Mouse (Mus musculus) frontal cortex, postnatal 36 days (tissue): ENCODE measurements around the gene Mtif3.
"Not testable (repeated sequence)": the region's sequence is repeated elsewhere in the genome, so short reads cannot be mapped to it uniquely, and the experiment has no call there.

Source experiments
- DNase-seq, 2 experiments: peaks; one replicate each; pipeline ENCODE4 v3.0.0; 2022; ENCODE audit warnings: low spot score in 2 of 2

Gene Mtif3

DNA sequence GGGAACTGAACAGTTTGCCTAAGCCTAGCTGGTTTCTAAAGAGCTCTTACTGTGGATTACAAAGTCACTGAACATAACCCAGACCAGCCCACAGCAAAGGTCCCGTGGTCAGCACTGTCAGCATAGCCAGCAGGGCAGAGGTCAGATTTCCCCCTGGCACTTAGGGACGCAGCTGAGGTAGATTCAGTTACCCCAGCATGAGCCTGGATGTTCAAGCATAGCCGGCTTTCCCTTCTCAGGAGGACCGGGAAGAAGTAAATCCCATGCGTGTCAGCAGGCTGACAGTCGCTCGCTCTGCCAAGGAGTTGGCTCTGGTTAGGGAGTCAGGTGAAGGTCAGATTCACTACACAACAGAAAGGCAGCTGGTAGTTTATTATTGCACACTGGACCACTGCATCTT is 9.0 kb downstream of the Mtif3 start:
- DNase-seq = no peak

DNA sequence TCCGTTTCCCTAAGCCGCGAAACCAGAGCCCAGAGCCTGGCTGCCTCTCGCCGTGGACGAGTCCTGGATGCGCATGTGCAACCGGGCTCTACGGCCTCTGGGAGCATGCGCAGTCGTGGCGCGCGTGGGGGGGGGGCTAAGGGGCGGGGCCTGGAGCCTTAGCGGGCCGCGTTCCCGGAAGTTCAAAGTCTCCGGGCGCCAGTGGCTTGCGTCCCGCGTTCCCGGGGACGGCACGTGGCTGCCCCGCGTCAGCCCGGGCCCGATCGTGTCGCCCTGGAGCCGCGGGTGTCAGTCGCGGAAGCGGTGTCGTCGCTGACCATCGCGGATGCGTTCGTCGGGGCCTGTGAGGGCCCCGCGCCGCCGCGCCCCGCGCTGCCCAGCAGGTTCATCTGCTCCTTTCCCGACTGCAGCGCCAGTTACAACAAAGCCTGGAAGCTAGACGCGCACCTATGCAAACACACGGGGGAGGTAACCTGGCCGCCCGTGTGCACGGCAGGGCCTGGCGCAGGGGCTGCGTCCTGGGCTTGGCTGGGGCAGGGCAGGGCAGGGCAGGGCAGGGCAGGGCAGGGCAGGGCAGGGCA is 15.0 kb downstream of the Mtif3 start, which contains the start of gene Gtf3a:
Gene Gtf3a, plus strand, starts transcription at position 150 of the 581 bp plus-strand sequence.
- DNase-seq = peak; percentile 64 to 67

DNA sequence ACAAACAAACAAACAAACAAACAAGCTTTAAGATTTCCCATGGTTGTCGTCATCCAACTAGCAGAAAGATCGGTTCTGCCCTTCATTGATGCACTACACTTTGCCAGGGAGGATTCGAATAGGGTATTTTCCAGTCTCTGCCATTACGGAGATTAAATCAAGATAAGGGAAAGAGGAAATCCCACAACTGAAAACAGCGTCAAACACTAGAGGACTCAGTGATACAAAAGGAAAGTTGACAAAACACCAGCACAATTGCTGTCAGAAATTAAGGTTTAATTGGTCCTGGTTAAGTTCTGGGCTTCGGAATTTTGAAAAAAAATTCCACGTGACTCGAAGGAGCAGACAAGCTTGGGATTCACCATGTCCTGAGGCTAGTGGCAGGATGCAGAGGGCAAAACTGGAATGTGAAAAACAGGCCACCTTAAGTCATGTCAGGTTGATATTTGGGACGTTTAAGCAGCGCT is 15.5 kb downstream of the Mtif3 start:
- DNase-seq = no peak

DNA sequence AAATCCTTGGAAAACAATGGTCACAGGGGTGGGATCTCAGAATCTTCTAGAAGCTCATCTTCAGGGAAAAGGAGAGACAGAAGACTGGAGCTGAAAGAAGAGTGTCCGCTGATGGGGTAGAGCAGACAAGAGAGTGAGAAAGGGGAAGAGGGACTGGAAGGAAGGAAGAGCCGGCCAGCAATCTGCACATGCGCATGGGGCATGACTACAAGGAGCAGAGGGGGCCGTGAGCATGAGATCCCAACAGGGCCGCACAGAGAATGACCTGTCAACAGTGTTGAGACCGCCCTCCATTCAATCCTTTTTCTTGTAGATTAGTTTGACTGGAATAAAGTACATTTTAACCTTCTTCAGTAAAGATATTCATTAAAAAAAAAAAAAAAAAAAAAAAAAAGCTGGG is 16.1 kb downstream of the Mtif3 start:
- no peak for DNase-seq

DNA sequence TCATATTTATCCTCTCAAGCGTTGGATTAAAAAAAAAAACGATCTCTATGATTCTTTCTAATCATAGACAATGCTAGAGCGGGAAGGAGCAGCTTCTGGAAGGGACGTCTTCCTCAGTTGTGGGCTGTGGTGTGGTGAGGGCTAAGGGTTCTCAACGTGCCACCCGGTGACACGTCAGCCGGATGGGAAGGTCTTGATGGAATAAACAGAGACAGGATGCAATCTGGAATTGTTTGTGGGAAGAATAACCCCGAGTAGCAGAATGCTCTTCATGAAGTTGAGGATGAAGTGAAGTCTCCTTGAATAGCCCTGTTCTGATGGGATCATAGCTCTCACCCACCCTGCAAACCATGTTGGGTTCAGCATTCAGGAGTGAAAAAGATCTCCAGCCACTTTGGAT is 16.9 kb downstream of the Mtif3 start:
- no peak for DNase-seq

DNA sequence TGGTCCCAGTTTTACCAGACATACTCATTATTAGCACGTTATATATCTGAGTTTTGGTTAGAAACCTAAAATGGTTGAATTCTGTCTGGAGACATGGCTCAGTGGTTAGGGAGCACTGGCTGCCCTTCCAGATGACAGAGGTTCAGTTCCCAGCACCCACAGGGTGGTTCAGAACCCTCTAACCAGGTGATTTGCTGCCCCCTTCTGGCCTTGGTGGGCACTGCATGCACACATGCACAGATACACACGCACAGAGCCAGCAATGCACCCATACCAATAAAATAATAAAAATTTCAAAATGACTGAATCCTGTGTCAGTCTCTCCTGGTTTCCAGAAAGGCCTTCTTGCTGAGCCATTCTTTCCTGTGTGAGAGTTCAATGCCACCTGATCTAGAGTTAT is 19.0 kb downstream of the Mtif3 start:
- DNase-seq = no peak

DNA sequence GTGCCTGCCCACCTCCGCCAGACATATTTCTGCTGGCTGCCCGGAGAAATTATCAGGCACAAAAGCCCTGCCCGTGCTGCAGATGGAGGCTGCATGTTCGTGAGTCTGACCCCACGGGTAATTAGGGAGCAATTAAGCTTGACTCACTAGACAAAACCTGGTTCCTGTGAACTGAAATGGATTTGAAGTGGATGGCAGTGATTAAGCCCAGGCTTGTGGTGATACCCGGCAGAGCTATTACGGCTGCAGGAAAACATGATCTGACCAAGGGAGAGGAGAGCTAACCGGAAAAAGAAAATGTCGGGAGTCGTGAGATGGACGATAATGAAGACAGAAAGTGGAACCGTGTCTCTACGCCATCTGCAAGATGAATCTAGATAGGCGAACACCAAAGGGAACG is 20.6 kb downstream of the Mtif3 start:
- no peak for DNase-seq

DNA sequence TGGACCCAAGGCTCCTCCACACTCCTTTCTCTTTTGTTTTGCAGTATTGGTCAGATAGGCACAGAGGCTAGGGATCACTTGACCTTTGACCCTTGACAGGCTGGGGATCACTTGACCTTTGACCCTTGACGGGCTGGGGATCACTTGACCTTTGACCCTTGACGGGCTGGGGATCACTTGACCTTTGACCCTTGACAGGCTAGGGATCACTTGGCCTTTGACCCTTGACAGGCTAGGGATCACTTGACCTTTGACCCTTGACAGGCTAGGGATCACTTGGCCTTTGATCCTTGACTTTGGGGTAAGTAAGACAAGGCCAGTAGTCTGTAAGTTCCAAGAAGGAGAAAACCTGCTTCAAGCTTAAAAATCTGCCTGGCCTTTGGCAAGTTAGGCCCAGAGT is 21.7 kb downstream of the Mtif3 start:
- not testable (repeated sequence) for DNase-seq

DNA sequence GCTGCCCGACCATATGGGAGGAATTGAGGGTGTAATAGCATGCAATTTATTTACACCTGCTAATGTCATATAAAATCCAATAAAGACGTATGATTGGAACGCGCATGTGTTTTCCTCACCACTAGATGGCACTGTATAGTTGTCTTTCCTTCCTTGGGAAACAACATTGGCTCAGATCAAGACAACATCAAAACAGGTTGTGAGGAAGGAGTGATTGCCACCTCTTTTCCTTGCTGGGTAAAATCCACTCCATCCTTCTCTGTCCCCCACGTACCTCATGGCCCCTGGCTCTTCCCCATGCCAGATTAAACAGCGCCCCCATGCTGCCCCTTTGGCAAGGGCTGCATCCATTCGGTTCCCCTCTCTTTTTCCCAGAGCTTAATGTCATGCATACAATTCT is 23.4 kb downstream of the Mtif3 start:
- no peak for DNase-seq

DNA sequence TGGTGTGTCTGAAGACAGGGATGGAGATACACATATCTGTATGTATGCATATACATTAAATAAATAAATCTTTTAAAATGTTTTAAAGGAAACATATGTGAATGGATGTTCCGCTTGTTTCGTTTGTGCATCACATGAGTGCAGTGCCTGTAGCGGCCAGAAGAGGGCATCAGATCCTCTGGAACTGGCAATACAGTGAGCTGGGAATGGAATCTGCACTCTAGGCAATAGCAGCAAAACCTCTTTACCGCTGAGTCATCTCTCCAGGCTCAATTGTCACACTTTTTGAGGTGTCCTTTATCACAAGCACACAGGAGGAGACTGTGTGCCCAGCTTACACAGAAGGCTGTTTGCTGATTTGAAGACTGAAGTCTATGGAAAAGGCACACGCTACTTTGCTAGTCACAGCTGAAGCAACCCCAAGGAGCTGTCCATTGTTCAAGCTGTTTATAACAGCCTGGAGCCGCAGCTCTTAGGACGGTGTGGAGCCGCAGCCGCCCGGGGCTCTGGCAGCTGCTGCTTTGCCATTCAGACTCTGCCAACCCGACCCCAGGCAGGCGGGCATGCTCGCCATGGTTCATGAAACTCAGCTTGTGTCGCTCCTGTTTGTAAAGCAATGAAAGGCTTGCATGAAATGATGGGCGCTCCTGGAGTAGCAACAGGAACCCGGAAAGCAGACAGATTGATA is 24.3 kb downstream of the Mtif3 start:
- no peak for DNase-seq

DNA sequence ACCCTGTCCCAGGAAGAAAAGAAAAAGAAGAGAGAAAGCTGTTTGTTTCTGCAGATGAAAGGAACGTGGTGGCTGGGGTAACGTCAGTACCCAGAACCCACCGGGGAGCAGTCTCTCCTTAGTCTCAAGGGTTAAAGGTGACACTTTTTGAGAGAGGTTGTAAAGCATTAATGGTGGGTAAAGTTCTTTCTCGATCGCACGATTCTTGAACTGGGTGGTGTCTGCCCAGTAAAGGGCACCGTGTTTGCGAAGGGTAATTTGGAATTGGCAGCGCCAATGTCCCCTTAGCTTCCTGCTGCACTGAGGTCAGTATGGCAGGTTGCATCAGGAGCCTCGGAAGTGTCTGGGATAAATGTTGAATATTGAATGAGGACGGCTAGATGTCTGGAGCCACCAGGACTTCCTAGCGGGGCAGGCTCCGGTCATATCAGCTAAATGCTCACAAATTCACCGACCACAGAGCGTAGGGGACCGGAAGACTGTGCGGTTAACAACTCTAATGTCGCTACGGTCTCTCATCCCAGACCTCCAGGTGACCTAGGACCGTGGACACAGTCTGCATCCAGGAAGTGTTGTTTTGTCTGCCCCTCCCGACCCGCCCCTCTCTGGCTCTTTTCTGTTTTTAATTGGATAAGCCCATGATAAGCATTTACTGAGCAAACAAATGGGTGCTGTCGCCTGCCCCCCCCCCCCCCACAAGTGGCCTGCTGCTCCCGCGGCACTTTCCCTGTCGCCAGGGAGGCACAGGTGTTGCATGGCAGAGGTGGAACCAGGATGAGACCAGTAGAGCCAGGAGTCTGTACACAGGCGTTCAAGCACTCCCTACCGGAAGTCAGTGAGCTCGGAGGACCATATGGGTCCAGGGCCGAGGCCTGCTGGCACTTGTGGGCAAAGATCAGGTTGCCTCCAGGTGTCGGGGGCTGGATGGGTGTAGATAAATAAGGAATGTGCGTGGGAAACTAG is 25.8 kb downstream of the Mtif3 start:
- no peak for DNase-seq

DNA sequence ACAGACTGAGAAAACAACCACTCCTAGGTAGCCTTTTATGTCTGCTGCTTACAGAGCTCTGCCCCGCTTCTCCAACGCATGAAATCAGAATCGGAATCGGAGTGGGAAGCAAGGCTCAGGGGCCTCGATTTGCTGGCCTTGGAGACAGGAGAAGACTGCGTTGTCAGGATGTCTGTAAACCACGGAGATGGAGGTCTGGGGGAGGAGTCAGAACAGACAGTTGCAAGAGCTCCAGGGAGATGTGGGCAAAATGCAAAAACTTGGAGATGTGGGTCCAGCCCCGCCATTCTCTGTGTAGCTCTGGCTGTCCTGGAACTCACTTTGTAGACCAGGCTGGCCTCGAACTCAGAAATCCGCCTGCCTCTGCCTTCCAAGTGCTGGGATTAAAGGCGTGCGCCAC is 30.1 kb downstream of the Mtif3 start:
- no peak for DNase-seq

DNA sequence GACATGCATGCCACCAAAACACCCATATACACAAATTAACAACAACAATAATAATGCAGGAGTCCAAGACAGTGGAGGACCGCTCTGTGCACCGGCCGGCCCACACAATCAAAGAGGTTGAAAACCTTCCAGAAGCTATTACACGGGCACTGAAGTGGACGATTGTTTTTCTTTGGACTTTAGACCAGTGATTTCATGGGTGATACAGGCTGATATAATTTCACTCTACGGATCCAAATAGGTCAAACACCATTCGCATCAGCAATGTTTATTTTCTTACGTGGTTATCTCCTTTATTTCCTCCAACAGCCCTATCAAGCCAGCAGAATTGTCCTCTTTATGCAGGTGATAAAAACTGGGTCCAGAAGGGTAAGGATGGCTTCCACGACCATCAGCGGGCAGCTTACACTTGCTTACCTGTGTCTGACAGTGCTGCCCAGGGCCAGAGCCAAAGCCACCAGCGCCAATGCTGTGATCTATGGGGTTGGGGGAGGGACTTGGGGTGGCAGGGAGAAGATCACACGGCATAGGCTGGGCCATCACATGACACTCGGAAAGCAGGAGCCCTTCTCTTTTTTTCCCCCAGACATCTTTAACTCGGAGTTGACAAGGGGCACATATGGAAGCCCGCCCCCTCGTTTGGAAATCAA is 31.6 kb downstream of the Mtif3 start:
- DNase-seq = no peak

DNA sequence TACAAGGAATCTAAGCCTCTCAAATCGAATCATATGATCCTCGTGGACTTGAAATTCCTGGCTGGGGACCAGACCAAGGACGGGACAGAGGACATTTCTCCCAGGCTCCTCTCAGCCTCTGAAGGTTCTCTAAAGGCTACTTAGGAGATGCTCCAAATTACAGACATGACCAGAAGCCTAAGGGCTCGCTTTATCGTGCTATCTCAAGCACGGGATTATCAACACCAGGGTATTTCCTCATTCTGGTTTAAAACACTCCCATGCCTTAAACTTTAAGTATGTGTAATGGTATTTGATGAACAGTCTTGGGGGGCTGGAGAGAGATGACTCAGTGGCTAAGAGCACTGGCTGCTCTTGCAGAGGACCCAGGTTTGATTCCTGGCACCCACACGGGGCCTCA is 32.2 kb downstream of the Mtif3 start:
- no peak for DNase-seq

DNA sequence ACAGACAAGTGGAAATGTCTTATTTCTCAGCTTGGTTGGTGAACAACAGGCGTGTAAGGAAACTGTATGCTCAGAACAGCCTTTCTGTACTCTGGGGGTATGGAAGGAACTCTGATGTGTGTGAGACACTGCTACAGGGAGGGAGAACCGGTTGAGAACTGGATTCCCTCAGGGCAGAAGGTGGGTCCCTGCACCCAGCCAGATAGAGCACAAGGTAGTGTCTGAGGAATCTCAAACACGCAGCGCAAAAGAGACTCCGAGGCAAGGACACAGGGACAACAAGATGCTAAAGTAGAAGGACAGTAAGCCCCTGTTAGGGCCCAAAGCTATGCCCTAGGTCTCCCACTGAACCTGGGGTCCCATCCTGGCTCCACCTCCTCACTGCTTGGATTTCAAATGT is 36.9 kb downstream of the Mtif3 start:
- no peak for DNase-seq

DNA sequence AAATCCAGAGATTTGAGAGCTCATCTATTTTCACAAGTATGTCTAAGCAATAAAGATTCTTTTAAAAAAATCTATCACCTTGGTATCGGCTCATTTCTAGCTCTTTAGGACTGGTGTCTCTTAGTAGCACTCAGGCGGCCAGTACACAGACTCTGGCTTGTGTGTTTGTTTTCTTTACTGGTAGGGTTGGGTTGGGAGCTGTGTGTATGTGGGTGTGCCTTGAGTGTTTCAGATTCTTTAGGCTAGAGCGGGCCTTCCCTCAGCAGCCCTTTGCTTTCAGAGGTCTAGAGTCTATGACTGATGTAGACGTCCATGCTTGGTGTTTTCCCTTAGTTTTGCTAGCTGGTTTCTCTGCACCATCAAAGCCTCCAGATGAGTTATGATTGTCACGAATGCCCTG is 40.1 kb downstream of the Mtif3 start:
- DNase-seq = no peak

DNA sequence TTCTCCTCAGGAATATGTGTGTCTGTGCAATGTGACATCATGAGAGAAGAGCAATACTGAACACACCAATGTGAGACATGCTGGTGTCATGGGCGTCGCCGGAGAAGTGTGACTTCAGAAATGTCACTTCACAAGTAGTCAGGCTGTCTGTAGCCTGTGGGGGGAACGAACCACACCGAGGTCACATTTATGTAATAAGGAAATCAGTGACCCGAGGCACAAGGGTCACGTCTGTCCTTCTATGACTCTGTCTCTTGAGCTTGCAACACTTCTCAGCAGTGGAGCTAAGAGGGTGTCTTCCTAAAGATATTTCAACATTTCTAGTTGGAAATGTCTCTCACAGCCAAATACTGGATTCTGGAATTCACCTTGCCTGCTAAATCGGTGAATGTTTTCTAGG is 42.4 kb downstream of the Mtif3 start:
- no peak for DNase-seq

DNA sequence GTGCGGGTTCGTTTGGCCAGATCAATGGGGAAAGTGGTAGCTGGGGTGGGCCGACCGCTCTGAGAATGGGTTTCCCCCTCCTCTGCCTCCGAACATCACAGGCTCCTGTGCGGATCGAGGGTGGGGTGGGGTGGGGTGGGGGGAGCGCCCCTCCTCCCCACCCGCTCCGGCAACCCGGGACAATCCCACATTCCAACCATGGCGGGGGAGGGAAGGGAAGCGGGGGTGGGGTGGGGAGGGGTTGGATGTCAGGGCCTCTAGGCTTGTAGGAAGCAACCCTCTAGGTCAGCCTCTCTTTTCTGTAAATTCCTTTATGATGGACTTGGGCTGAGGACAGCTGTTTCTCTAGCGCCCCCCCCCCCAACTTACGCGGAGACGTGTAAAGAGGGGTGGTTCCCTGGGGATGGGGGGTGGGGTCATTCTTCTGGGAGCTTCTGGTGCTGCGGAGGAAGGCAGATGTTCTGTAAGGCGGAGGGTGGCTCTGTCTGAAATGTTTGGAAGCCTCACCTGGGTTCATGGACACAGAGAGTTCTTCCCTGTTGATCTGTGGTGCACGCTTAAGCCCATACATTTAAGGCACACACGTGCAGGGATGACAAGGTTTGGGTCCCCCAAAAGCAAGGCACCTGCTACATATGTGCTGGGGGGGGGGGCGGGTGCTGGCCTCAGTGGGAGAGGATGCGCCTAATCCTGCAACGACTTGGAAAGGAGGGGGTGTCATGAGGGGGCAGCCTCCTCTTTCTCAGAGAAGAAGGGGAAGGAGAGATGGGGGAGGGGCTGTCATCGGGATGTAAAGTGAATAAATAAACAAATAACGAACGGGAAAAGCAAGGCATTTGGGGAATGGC is 43.1 kb downstream of the Mtif3 start:
- DNase-seq = no peak

DNA sequence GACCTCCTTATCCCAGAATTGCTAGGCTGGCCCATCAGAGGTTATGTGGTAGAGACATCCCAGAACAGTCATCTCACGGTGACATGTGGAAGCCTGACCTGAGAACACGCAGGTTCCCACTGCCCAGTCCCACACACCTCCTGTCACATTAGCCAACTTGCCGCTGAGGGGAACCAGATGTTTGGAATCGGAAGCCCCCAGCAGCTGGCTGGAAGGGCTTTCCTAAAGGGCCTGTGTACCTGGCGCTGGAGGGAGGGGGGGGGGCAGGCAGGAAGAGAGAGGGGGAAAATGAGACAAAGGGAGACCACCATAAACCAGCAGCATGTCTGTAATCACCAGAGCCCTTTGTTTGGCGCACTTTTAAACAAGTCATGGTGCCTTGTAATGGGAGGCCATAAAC is 43.7 kb downstream of the Mtif3 start:
- DNase-seq = no peak

DNA sequence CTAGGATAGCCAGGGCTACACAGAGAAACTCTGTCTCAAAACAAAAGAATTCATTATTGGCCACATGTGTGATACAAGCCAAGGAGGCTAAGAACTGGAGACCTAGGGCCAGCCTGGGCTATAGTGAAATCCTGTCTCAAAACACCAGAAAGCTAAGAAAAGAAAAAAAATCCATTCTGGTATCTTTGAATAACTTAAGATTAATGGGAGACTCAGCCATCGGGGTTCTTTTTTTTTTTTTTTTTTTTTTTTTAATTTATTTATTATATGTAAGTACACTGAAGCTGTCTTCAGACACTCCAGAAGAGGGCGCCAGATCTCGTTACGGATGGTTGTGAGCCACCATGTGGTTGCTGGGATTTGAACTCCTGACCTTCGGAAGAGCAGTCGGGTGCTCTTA is 46.2 kb downstream of the Mtif3 start:
- DNase-seq = not testable (repeated sequence)

DNA sequence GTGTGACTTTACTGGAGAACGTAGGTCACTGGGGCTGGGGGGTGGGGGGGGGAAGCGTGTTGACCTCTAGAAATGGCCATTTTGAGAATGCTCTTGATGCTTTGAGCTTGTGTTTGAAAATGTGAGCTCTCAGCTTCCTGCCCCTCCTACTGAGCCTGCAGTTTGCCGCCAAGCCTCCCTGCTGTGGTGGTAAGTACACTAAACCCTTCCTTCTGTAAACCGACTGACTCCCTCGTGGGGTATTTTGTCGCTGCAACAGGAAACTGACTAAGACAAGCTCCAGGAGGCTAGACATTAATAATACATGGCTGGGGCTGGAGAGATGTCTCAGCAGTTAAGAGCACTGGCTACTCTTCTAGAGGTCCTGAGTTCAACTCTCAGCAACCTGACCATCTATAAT is 46.8 kb downstream of the Mtif3 start:
- no peak for DNase-seq
